Mouse (Mus musculus): ENCODE data around the gene Zfp648. TPM values are rescaled to one million over a fixed set of nuclear protein-coding genes. Genes with fewer than 3 reads are reported as not detected.

The Zfp648 gene
- polyA plus RNA-seq, 1 experiment = not detected

- H3K4me3 ChIP-seq (ENCODE audit: control insufficient read depth, insufficient read depth, low read length) = no peak overlapping the region
- 89% methylated on average over 4 of the region's 4 CpGs for WGBS
- DNase-seq = no peak
Observed at GRCm38 (mm10) chr1:154188229-154188628, 12.8 kb upstream of the Zfp648 start.

DNA sequence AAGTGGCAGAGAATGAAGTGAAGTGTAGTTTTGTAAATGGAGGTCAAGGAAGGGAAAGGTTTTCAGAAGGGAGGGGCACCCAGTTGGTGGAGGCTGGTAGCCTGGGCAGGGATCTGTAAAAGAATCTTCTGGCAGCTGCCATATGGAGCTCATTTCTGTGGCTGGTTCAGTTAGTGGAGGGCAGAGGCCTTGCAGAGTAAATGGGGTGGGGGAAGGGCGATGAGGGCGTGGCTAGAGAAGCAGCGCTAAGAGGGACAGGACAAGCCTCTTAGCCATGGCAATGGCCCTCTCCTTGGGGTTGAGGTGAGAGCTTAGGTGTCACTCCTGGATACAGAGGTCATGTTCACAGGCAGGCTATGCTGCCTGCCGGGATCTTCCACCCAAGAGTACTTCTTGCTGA is 12.4 kb upstream of the Zfp648 start:
- Histone ChIP-seq H3K27ac (ENCODE audit: control insufficient read depth, insufficient read depth, low read length) (no peak overlapping the region), H3K27me3 (ENCODE audit: control insufficient read depth, insufficient read depth, low read length) (no peaks in the 10 kb centered on the region), H3K4me1 (replicated peaks; ENCODE audit: control insufficient read depth, insufficient read depth, low read length) (no peaks in the 10 kb centered on the region), H3K36me3 (ENCODE audit: control insufficient read depth, insufficient read depth, low read length) (no peaks in the 10 kb centered on the region), H3K4me3 (ENCODE audit: control insufficient read depth, insufficient read depth, low read length) (no peak overlapping the region)
- TF ChIP-seq POLR2A (IDR thresholded peaks at IDR 0.05; ENCODE audit: control insufficient read depth, extremely low read depth, insufficient read depth, low read length, poor library complexity) (no peak), CTCF (IDR thresholded peaks at IDR 0.05; ENCODE audit: borderline replicate concordance, control insufficient read depth, extremely low read depth, insufficient read depth, low read length, poor library complexity) (no peak)
- no peak for DNase-seq
- WGBS = 84% methylated on average over 4 of the region's 4 CpGs

More at GRCm38 (mm10) chr1:154188229-154188628, 12.8 kb upstream of the Zfp648 start:
- H3K36me3 ChIP-seq (ENCODE audit: control insufficient read depth, insufficient read depth, low read length) = no peaks in the 10 kb centered on the region
- no peak overlapping the region for H3K27ac ChIP-seq (ENCODE audit: control insufficient read depth, insufficient read depth, low read length)
- H3K27me3 ChIP-seq (ENCODE audit: control insufficient read depth, insufficient read depth, low read length) = no peaks in the 10 kb centered on the region
- no peaks in the 10 kb centered on the region for H3K4me1 ChIP-seq (replicated peaks; ENCODE audit: control insufficient read depth, insufficient read depth, low read length)
- TF ChIP-seq POLR2A (IDR thresholded peaks at IDR 0.05; ENCODE audit: control insufficient read depth, extremely low read depth, insufficient read depth, low read length, poor library complexity) (no peak), CTCF (IDR thresholded peaks at IDR 0.05; ENCODE audit: borderline replicate concordance, control insufficient read depth, extremely low read depth, insufficient read depth, low read length, poor library complexity) (no peak)

DNA sequence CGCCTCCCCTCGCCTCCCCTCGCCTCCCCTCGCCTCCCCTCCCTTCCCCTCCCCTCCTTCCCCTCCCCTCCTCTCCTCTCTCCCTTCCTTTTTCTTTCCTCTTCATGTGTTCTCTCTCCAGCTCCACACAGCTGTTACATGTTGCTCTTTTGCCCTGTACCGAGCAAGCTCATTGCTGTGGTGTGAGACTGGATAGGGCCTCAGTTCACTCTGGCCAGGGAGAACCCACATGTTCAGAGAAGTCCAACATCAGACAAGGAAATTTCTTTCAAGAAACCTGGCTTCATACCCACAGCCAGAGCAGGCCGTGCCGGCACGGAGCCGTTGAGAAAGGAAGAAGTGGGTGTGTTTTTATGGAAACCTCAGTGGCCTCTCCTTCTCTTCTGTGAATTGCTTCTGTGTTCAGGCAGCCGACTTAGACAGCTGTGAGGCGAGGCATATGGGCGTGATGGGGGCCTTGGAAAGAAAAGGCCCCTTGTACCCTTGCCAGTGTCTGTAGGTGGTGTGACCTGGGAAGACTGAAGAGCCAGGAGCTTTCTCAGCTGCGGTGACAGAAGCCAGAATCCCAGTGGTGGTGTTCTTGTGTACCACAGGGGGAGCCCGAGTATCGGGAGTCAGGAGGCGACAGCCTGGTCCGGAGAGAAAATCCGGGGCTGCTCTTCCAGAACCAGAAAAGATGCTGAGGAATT is 11.0 kb upstream of the Zfp648 start:
- TF ChIP-seq POLR2A (IDR thresholded peaks at IDR 0.05; ENCODE audit: control insufficient read depth, extremely low read depth, insufficient read depth, low read length, poor library complexity) = no peak
- no peak for TF ChIP-seq CTCF (IDR thresholded peaks at IDR 0.05; ENCODE audit: borderline replicate concordance, control insufficient read depth, extremely low read depth, insufficient read depth, low read length, poor library complexity)
- H3K4me3 ChIP-seq (ENCODE audit: control insufficient read depth, insufficient read depth, low read length) = no peak overlapping the region
- WGBS = 76% methylated on average over 15 of the region's 18 CpGs
- H3K4me1 ChIP-seq (replicated peaks; ENCODE audit: control insufficient read depth, insufficient read depth, low read length) = no peaks in the 10 kb centered on the region
- no peaks in the 10 kb centered on the region for H3K27me3 ChIP-seq (ENCODE audit: control insufficient read depth, insufficient read depth, low read length)
- H3K36me3 ChIP-seq (ENCODE audit: control insufficient read depth, insufficient read depth, low read length) = no peaks in the 10 kb centered on the region
- DNase-seq = no peak
- no peak overlapping the region for H3K27ac ChIP-seq (ENCODE audit: control insufficient read depth, insufficient read depth, low read length)

- Histone ChIP-seq H3K4me3 (ENCODE audit: control insufficient read depth, insufficient read depth, low read length) (no peak overlapping the region), H3K36me3 (ENCODE audit: control insufficient read depth, insufficient read depth, low read length) (no peaks in the 10 kb centered on the region), H3K27ac (ENCODE audit: control insufficient read depth, insufficient read depth, low read length) (no peak overlapping the region), H3K27me3 (ENCODE audit: control insufficient read depth, insufficient read depth, low read length) (no peaks in the 10 kb centered on the region), H3K4me1 (replicated peaks; ENCODE audit: control insufficient read depth, insufficient read depth, low read length) (no peaks in the 10 kb centered on the region)
- DNase-seq = no peak
- WGBS = 97% methylated on average over 10 of the region's 10 CpGs
- TF ChIP-seq POLR2A (IDR thresholded peaks at IDR 0.05; ENCODE audit: control insufficient read depth, extremely low read depth, insufficient read depth, low read length, poor library complexity) (no peak), CTCF (IDR thresholded peaks at IDR 0.05; ENCODE audit: borderline replicate concordance, control insufficient read depth, extremely low read depth, insufficient read depth, low read length, poor library complexity) (no peak)
Observed at GRCm38 (mm10) chr1:154198896-154199295, 2.1 kb upstream of the Zfp648 start.

DNA sequence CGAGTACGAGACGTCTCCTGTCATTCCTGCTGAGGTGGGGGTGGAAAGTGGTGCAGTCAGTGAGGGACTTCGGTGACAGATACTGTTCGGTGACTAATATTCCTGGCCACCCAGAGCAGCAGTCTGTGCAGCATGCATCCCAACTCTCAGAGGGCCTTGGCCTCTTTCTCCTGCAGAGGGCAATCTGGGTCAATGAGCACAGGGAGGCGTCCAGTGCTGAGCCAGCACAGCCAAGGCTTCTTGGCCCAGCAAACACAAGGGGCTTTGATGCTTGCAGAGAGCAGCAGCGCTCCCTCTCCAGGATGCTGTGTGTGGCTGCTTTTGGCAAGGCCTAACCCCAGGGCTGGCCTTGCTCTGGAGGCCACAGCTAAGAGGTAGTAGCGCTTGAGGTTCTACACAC is 1.6 kb downstream of the Zfp648 start:
- no peak overlapping the region for H3K27ac ChIP-seq (ENCODE audit: control insufficient read depth, insufficient read depth, low read length)
- no peak for TF ChIP-seq CTCF (IDR thresholded peaks at IDR 0.05; ENCODE audit: borderline replicate concordance, control insufficient read depth, extremely low read depth, insufficient read depth, low read length, poor library complexity)
- TF ChIP-seq POLR2A (IDR thresholded peaks at IDR 0.05; ENCODE audit: control insufficient read depth, extremely low read depth, insufficient read depth, low read length, poor library complexity) = no peak
- H3K4me3 ChIP-seq (ENCODE audit: control insufficient read depth, insufficient read depth, low read length) = no peak overlapping the region
- H3K36me3 ChIP-seq (ENCODE audit: control insufficient read depth, insufficient read depth, low read length) = no peaks in the 10 kb centered on the region
- H3K27me3 ChIP-seq (ENCODE audit: control insufficient read depth, insufficient read depth, low read length) = peaks cover 3% of the 10 kb centered on the region; the same call in 1 of the 2 replicates
- peaks cover 2% of the 10 kb centered on the region; the same call in 1 of the 2 replicates for H3K4me1 ChIP-seq (replicated peaks; ENCODE audit: control insufficient read depth, insufficient read depth, low read length)
- no peak for DNase-seq
- 91% methylated on average over 8 of the region's 8 CpGs for WGBS

GRCm38 (mm10) chr1:154203386-154203785 is 2.4 kb downstream of the Zfp648 start:
- H3K4me1 ChIP-seq (replicated peaks; ENCODE audit: control insufficient read depth, insufficient read depth, low read length) = peaks cover 2% of the 10 kb centered on the region; the same call in 1 of the 2 replicates
- H3K4me3 ChIP-seq (ENCODE audit: control insufficient read depth, insufficient read depth, low read length) = no peak overlapping the region
- DNase-seq = no peak
- peaks cover 3% of the 10 kb centered on the region; the same call in 1 of the 2 replicates for H3K27me3 ChIP-seq (ENCODE audit: control insufficient read depth, insufficient read depth, low read length)
- no peak for TF ChIP-seq CTCF (IDR thresholded peaks at IDR 0.05; ENCODE audit: borderline replicate concordance, control insufficient read depth, extremely low read depth, insufficient read depth, low read length, poor library complexity)
- TF ChIP-seq POLR2A (IDR thresholded peaks at IDR 0.05; ENCODE audit: control insufficient read depth, extremely low read depth, insufficient read depth, low read length, poor library complexity) = no peak
- WGBS = 97% methylated on average over 5 of the region's 5 CpGs
- no peak overlapping the region for H3K27ac ChIP-seq (ENCODE audit: control insufficient read depth, insufficient read depth, low read length)
- no peaks in the 10 kb centered on the region for H3K36me3 ChIP-seq (ENCODE audit: control insufficient read depth, insufficient read depth, low read length)

Measured in thymus, adult 2 months (tissue).